Mouse (Mus musculus): ENCODE data around the gene Taf13.

GRCm38 (mm10) chr3:108590786-108591529 is 19.5 kb downstream of the Taf13 start, which contains the start of gene Wdr47:
- TF ChIP-seq HCFC1 (IDR thresholded peaks at IDR 0.05; ENCODE audit: borderline replicate concordance, insufficient read depth, low read length) (peak; percentile 47; the same call in 1 of the 2 replicates), ZNF384 (IDR thresholded peaks at IDR 0.05; ENCODE audit: low read depth, low read length) (no peak), ZC3H11A (IDR thresholded peaks at IDR 0.05; ENCODE audit: borderline replicate concordance, low read depth, low read length) (no peak)
